Mouse (Mus musculus) neural tube, embryonic 13.5 days (tissue): ENCODE measurements around the gene Fastk. TPM values are rescaled to one million over a fixed set of nuclear protein-coding genes. Genes with fewer than 3 reads are reported as not detected.
"Not testable (repeated sequence)": the region's sequence is repeated elsewhere in the genome, so short reads cannot be mapped to it uniquely, and the experiment has no call there.

ENCODE experiments used
- ATAC-seq: fragments of 200-750 bp; cut with Nextera tagmentation; 2 replicates; pipeline ENCODE4 v1.8.0; 2017; ENCODE audit warnings: low read depth, mild to moderate bottlenecking, moderate TSS enrichment, moderate library complexity
- H3K27ac ChIP-seq: fragments of 300-500 bp; sonication (generic); replicated peaks from 2 replicates; pipeline ENCODE4 v1.5.1; 2015; ENCODE audit warnings: moderate library complexity, mild to moderate bottlenecking, inconsistent platforms
- H3K27me3 ChIP-seq: fragments of 300-500 bp; sonication (generic); 2 replicates; pipeline ENCODE4 v1.6.1; 2015; ENCODE audit warnings: mild to moderate bottlenecking, inconsistent platforms
- H3K36me3 ChIP-seq: fragments of 300-500 bp; sonication (generic); 2 replicates; pipeline ENCODE4 v1.6.1; 2015; ENCODE audit warnings: mild to moderate bottlenecking, inconsistent platforms
- H3K4me1 ChIP-seq: fragments of 300-500 bp; sonication (generic); replicated peaks from 2 replicates; pipeline ENCODE4 v1.6.1; 2015; ENCODE audit warnings: inconsistent platforms
- H3K4me2 ChIP-seq: fragments of 300-500 bp; sonication (generic); 2 replicates; pipeline ENCODE4 v1.6.1; 2015; ENCODE audit warnings: inconsistent platforms, mild to moderate bottlenecking, moderate library complexity
- H3K4me3 ChIP-seq: fragments of 300-500 bp; sonication (generic); 2 replicates; pipeline ENCODE4 v1.5.1; 2015; ENCODE audit warnings: mild to moderate bottlenecking, inconsistent platforms
- H3K9ac ChIP-seq: fragments of 300-500 bp; sonication (generic); 2 replicates; pipeline ENCODE4 v1.6.1; 2015; ENCODE audit warnings: moderate library complexity, mild to moderate bottlenecking, inconsistent platforms
- H3K9me3 ChIP-seq: fragments of 300-500 bp; sonication (generic); 2 replicates; pipeline ENCODE4 v1.6.1; 2016; ENCODE audit warnings: inconsistent platforms
- WGBS: fragments of 180-500 bp; shearing (Covaris S2); methylation state at CpG from one replicate; pipeline ENCODE4 v1.1.7; 2015; 5-methylcytosine and 5-hydroxymethylcytosine counted together
- polyA plus RNA-seq: library from polyadenylated mRNA; unstranded; fragments of >200 nt; fragmentation: Nextera tagmentation; extraction: Ambion mirVana; gene quantifications from 2 replicates; pipeline ENCODE4 v1.2.1, GENCODE M21; 2015

Fastk gene
- polyA plus RNA-seq, 1 experiment from 2014 or later, result 102 TPM

- ATAC-seq, result no peak
- no peak within 1 kb of the TSS for H3K4me2 ChIP-seq
- 0 out of 2 replicates have a peak within 1 kb of the TSS, but pooled peaks have one; percentile 42 for H3K27ac ChIP-seq
- peaks cover 15% of the 10 kb centered on the region for H3K36me3 ChIP-seq
- WGBS, result 56% methylated on average over 11 of the region's 11 CpGs
- H3K4me1 ChIP-seq, result peaks cover 21% of the 10 kb centered on the region
- no peaks in the 10 kb centered on the region for H3K9me3 ChIP-seq
- H3K4me3 ChIP-seq, result no peak within 1 kb of the TSS
- H3K27me3 ChIP-seq, result no peaks in the 10 kb centered on the region
- no peak within 1 kb of the TSS for H3K9ac ChIP-seq
Measured at GRCm38 (mm10) chr5:24413042-24413693, 31.9 kb downstream of the Fastk start, which contains the start of gene Asic3. TSS of gene Asic3 (plus strand) at chr5:24413392.

GRCm38 (mm10) chr5:24412063-24412462 is 33.0 kb downstream of the Fastk start:
- Histone ChIP-seq H3K9ac (no peak overlapping the region), H3K27me3 (no peaks in the 10 kb centered on the region), H3K36me3 (peaks cover 20% of the 10 kb centered on the region), H3K27ac (no peak overlapping the region), H3K9me3 (no peaks in the 10 kb centered on the region), H3K4me3 (no peak overlapping the region), H3K4me1 (peaks cover 21% of the 10 kb centered on the region), H3K4me2 (no peak overlapping the region)
- ATAC-seq, result no peak
- WGBS, result 95% methylated on average over 2 of the region's 2 CpGs

GRCm38 (mm10) chr5:24409466-24409865 is 35.6 kb downstream of the Fastk start:
- H3K9me3 ChIP-seq, result no peaks in the 10 kb centered on the region
- peaks cover 41% of the 10 kb centered on the region for H3K36me3 ChIP-seq
- no peak overlapping the region for H3K27ac ChIP-seq
- no peak overlapping the region for H3K9ac ChIP-seq
- no peak overlapping the region for H3K4me2 ChIP-seq
- no peaks in the 10 kb centered on the region for H3K27me3 ChIP-seq
- no peak overlapping the region for H3K4me3 ChIP-seq
- 78% methylated on average over 2 of the region's 2 CpGs for WGBS
- peaks cover 9% of the 10 kb centered on the region; the same call in 1 of the 2 replicates for H3K4me1 ChIP-seq
- no peak for ATAC-seq

- H3K27ac ChIP-seq, result no peak overlapping the region
- no peak for ATAC-seq
- H3K4me3 ChIP-seq, result no peak overlapping the region
- no peaks in the 10 kb centered on the region for H3K27me3 ChIP-seq
- H3K4me1 ChIP-seq, result peaks cover 9% of the 10 kb centered on the region; the same call in 1 of the 2 replicates
- peaks cover 48% of the 10 kb centered on the region for H3K36me3 ChIP-seq
- H3K9ac ChIP-seq, result no peak overlapping the region
- WGBS, result 93% methylated on average over 13 of the region's 13 CpGs
- H3K4me2 ChIP-seq, result no peak overlapping the region
- no peaks in the 10 kb centered on the region for H3K9me3 ChIP-seq
Measured at GRCm38 (mm10) chr5:24408651-24409050, 36.4 kb downstream of the Fastk start.

GRCm38 (mm10) chr5:24405389-24405876 is 39.7 kb downstream of the Fastk start:
- Histone ChIP-seq H3K4me2 (no peak overlapping the region), H3K9me3 (no peaks in the 10 kb centered on the region), H3K4me1 (peaks cover 7% of the 10 kb centered on the region; the same call in 1 of the 2 replicates), H3K9ac (no peak overlapping the region), H3K4me3 (no peak overlapping the region), H3K36me3 (peaks cover 79% of the 10 kb centered on the region), H3K27me3 (no peaks in the 10 kb centered on the region), H3K27ac (no peak overlapping the region)
- ATAC-seq, result no peak
- 66% methylated on average over 3 of the region's 3 CpGs for WGBS

GRCm38 (mm10) chr5:24404594-24405360 is 40.3 kb downstream of the Fastk start:
- WGBS, result 78% methylated on average over 6 of the region's 6 CpGs
- no peak overlapping the region for H3K27ac ChIP-seq
- no peaks in the 10 kb centered on the region for H3K27me3 ChIP-seq
- no peak overlapping the region for H3K4me3 ChIP-seq
- H3K4me1 ChIP-seq, result peaks cover 7% of the 10 kb centered on the region; the same call in 1 of the 2 replicates
- H3K9ac ChIP-seq, result no peak overlapping the region
- H3K4me2 ChIP-seq, result no peak overlapping the region
- H3K9me3 ChIP-seq, result no peaks in the 10 kb centered on the region
- peaks cover 85% of the 10 kb centered on the region for H3K36me3 ChIP-seq
- no peak for ATAC-seq

DNA sequence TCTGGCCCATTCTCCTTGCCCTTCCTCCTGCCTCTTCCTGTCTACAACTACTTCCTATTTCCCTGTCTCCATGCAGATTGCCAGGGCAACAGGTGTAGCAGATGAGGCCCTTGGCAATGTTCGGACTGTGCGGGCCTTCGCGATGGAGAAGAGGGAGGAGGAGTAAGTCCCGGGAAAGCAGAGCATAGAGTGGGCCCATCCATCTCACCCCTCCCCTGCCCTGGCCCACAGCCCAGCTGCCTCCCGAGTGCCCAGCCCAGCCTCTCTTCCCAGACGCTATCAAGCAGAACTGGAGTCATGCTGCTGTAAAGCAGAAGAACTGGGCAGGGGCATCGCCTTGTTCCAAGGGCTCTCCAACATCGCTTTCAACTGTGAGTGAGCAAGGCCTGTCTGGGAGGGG is 43.1 kb downstream of the Fastk start:
- no peak overlapping the region for H3K4me3 ChIP-seq
- H3K27me3 ChIP-seq, result no peaks in the 10 kb centered on the region
- ATAC-seq, result peak; percentile 63; the same call in 1 of the 2 replicates
- no peak overlapping the region for H3K4me2 ChIP-seq
- WGBS, result 56% methylated on average over 9 of the region's 9 CpGs
- H3K9me3 ChIP-seq, result no peaks in the 10 kb centered on the region
- peaks cover 65% of the 10 kb centered on the region for H3K36me3 ChIP-seq
- peaks cover 7% of the 10 kb centered on the region; the same call in 1 of the 2 replicates for H3K4me1 ChIP-seq
- no peak overlapping the region for H3K9ac ChIP-seq
- H3K27ac ChIP-seq, result no peak overlapping the region

GRCm38 (mm10) chr5:24400911-24401605 is 44.0 kb downstream of the Fastk start:
- peaks cover 7% of the 10 kb centered on the region; the same call in 1 of the 2 replicates for H3K4me1 ChIP-seq
- H3K9ac ChIP-seq, result no peak overlapping the region
- no peak overlapping the region for H3K4me3 ChIP-seq
- no peaks in the 10 kb centered on the region for H3K27me3 ChIP-seq
- ATAC-seq, result no peak
- H3K4me2 ChIP-seq, result no peak overlapping the region
- H3K9me3 ChIP-seq, result no peaks in the 10 kb centered on the region
- no peak overlapping the region for H3K27ac ChIP-seq
- 92% methylated on average over 5 of the region's 5 CpGs for WGBS
- H3K36me3 ChIP-seq, result peaks cover 60% of the 10 kb centered on the region

DNA sequence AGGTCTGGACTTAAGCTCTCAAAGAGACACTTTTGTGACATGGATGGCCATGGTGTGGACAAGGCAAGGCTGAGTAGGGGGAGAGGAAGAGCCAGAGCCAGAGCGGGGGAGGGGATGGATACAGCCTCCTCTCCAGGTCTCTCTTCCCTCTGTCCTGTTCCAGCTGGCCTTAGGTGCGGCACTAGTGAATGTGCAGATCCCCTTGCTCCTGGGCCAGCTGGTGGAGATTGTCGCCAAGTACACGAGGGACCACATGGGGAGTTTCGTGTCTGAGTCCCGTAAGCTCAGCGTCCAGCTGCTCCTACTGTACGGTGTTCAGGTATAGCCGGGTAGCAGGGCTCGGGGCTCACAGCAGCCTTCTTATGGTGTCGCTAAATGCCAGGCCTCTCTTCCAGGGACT is 44.7 kb downstream of the Fastk start:
- 88% methylated on average over 11 of the region's 11 CpGs for WGBS
- H3K27me3 ChIP-seq, result no peaks in the 10 kb centered on the region
- no peak overlapping the region for H3K4me3 ChIP-seq
- peaks cover 54% of the 10 kb centered on the region for H3K36me3 ChIP-seq
- no peak overlapping the region for H3K27ac ChIP-seq
- no peak overlapping the region for H3K9ac ChIP-seq
- peaks cover 7% of the 10 kb centered on the region; the same call in 1 of the 2 replicates for H3K4me1 ChIP-seq
- no peak for ATAC-seq
- H3K4me2 ChIP-seq, result no peak overlapping the region
- H3K9me3 ChIP-seq, result no peaks in the 10 kb centered on the region

GRCm38 (mm10) chr5:24399686-24400085 is 45.4 kb downstream of the Fastk start:
- Histone ChIP-seq H3K27ac (no peak overlapping the region), H3K4me1 (peaks cover 13% of the 10 kb centered on the region), H3K36me3 (peaks cover 51% of the 10 kb centered on the region), H3K4me2 (no peak overlapping the region), H3K9me3 (no peaks in the 10 kb centered on the region), H3K27me3 (no peaks in the 10 kb centered on the region), H3K4me3 (no peak overlapping the region), H3K9ac (no peak overlapping the region)
- ATAC-seq, result no peak
- 90% methylated on average over 10 of the region's 10 CpGs for WGBS

GRCm38 (mm10) chr5:24396254-24396653 is 48.8 kb downstream of the Fastk start:
- H3K9me3 ChIP-seq, H3K27me3 ChIP-seq, H3K9ac ChIP-seq, H3K4me3 ChIP-seq, H3K27ac ChIP-seq, H3K4me2 ChIP-seq, ATAC-seq: not testable (repeated sequence)
- 92% methylated on average over 6 of the region's 6 CpGs for WGBS
- Histone ChIP-seq H3K4me1 (peaks cover 12% of the 10 kb centered on the region; the same call in 1 of the 2 replicates), H3K36me3 (peaks cover 20% of the 10 kb centered on the region)
